Mouse (Mus musculus) neural tube, embryonic 11.5 days (tissue): ENCODE results near the gene Sdsl. TPM values are rescaled to one million over a fixed set of nuclear protein-coding genes. Genes with fewer than 3 reads are reported as not detected.

ENCODE experiments used
- ATAC-seq: fragments of 200-750 bp; cut with Nextera tagmentation; 2 replicates; pipeline ENCODE4 v1.8.0; 2017; ENCODE audit warnings: moderate number of reproducible peaks, mild to moderate bottlenecking, moderate TSS enrichment, moderate library complexity; ENCODE audit not compliant: insufficient read depth, low FRiP score, low TSS enrichment
- DNase-seq: peaks from one replicate; pipeline ENCODE4 v3.0.0-alpha.2; 2015; ENCODE audit warnings: low spot score
- H3K27ac ChIP-seq: fragments of 300-500 bp; sonication (generic); 2 replicates; pipeline ENCODE4 v1.5.1; 2014; ENCODE audit warnings: low read depth, mild to moderate bottlenecking, low read length
- H3K27me3 ChIP-seq: fragments of 300-500 bp; sonication (generic); 2 replicates; pipeline ENCODE4 v1.6.1; 2014; ENCODE audit warnings: mild to moderate bottlenecking, low read length, mixed read lengths; ENCODE audit not compliant: control insufficient read depth, insufficient read depth
- H3K36me3 ChIP-seq: fragments of 300-500 bp; sonication (generic); 2 replicates; pipeline ENCODE4 v1.6.1; 2014; ENCODE audit warnings: mild to moderate bottlenecking, low read length, moderate library complexity, mixed read lengths; ENCODE audit not compliant: control insufficient read depth, insufficient read depth
- H3K4me1 ChIP-seq: fragments of 300-500 bp; sonication (generic); 2 replicates; pipeline ENCODE4 v1.6.1; 2014; ENCODE audit warnings: low read length, mixed read lengths; ENCODE audit not compliant: control insufficient read depth, insufficient read depth
- H3K4me2 ChIP-seq: fragments of 300-500 bp; sonication (generic); 2 replicates; pipeline ENCODE4 v1.6.1; 2014; ENCODE audit warnings: low read depth, mild to moderate bottlenecking, moderate library complexity
- H3K4me3 ChIP-seq: fragments of 300-500 bp; sonication (generic); 2 replicates; pipeline ENCODE4 v1.5.1; 2014; ENCODE audit warnings: low read depth, low read length
- H3K9ac ChIP-seq: fragments of 300-500 bp; sonication (generic); 2 replicates; pipeline ENCODE4 v1.6.1; 2014; ENCODE audit warnings: mild to moderate bottlenecking, low read length
- H3K9me3 ChIP-seq: fragments of 300-500 bp; sonication (generic); 2 replicates; pipeline ENCODE4 v1.6.1; 2016; ENCODE audit warnings: low read length; ENCODE audit not compliant: control insufficient read depth
- WGBS: fragments of 180-500 bp; shearing (Covaris S2); extraction: QIAGEN DNeasy Blood & Tissue Kit; methylation state at CpG from one replicate; pipeline ENCODE4 v1.1.7; 2014; 5-methylcytosine and 5-hydroxymethylcytosine counted together
- polyA plus RNA-seq: library from polyadenylated mRNA; unstranded; fragments of >200 nt; fragmentation: Nextera tagmentation; extraction: Ambion mirVana; gene quantifications from 2 replicates; pipeline ENCODE4 v1.2.1, GENCODE M21; 2014

Gene Sdsl
- polyA plus RNA-seq, 1 experiment from 2014 or later, result 5.3 TPM

GRCm38 (mm10) chr5:120431649-120432485 lies 40.7 kb downstream of the Sdsl start, which contains the start of gene Lhx5:
TSS of gene Lhx5 (plus strand) at chr5:120431699.
- peaks cover 13% of the 10 kb centered on the region for H3K4me1 ChIP-seq
- peak; percentile 62; the same call in 1 of the 2 replicates for ATAC-seq

GRCm38 (mm10) chr5:120431001-120431583 lies 41.5 kb downstream of the Sdsl start:
- under 1% methylated on average over 30 of the region's 30 CpGs for WGBS
- peak overlapping the region; percentile 62 for H3K27ac ChIP-seq
- peaks cover 13% of the 10 kb centered on the region for H3K4me1 ChIP-seq
- H3K36me3 ChIP-seq, result no peaks in the 10 kb centered on the region
- ATAC-seq (no peak), DNase-seq (peak; percentile 50)
- no peak overlapping the region; the same call in 1 of the 2 replicates for H3K4me2 ChIP-seq
- peak overlapping the region; percentile 49 for H3K9ac ChIP-seq
- no peaks in the 10 kb centered on the region for H3K9me3 ChIP-seq
- peak overlapping the region; percentile 40 for H3K4me3 ChIP-seq
- peaks cover 96% of the 10 kb centered on the region for H3K27me3 ChIP-seq

More at GRCm38 (mm10) chr5:120431649-120432485, 40.7 kb downstream of the Sdsl start, which contains the start of gene Lhx5:
- DNase-seq, result peak; percentile 75
- peak within 1 kb of the TSS; percentile 18 for H3K4me2 ChIP-seq
- H3K9me3 ChIP-seq, result no peaks in the 10 kb centered on the region
- H3K36me3 ChIP-seq, result no peaks in the 10 kb centered on the region
- H3K9ac ChIP-seq, result peak within 1 kb of the TSS; percentile 67
- H3K27me3 ChIP-seq, result peaks cover 96% of the 10 kb centered on the region
- under 1% methylated on average over 69 of the region's 69 CpGs for WGBS
- peak within 1 kb of the TSS; percentile 40 for H3K4me3 ChIP-seq
- H3K27ac ChIP-seq, result peak within 1 kb of the TSS; percentile 83

GRCm38 (mm10) chr5:120429692-120430091 lies 42.9 kb downstream of the Sdsl start:
- H3K27ac ChIP-seq, result peak overlapping the region; percentile 42; the same call in 1 of the 2 replicates
- H3K4me2 ChIP-seq, result peak overlapping the region; percentile 27
- DNase-seq, result peak; percentile 36
- ATAC-seq, result no peak
- peaks cover 11% of the 10 kb centered on the region for H3K4me1 ChIP-seq
- no peaks in the 10 kb centered on the region for H3K9me3 ChIP-seq
- H3K4me3 ChIP-seq, result peak overlapping the region; percentile 27
- WGBS, result 3% methylated on average over 6 of the region's 6 CpGs
- H3K9ac ChIP-seq, result peak overlapping the region; percentile 35
- H3K27me3 ChIP-seq, result peaks cover 93% of the 10 kb centered on the region
- no peaks in the 10 kb centered on the region for H3K36me3 ChIP-seq

DNA sequence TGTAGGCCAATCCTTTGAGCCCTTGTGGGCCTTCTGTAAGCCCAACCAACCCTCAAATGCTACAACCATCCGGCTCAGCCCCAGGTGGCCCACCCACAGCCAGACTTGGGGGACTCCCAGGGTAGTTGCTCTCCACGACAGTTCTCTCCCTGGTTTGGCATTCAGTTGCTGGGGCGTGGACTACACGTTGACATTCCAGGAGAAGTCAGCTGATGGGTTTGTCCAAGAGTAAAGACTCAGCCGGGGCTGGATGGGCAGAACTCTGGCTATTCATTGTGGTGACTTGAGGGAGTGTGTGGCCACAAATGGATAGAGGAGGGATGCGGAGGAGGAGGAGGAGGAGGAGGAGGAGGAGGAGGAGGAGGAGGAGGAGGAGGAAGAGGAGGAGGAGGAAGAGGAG lies 43.6 kb downstream of the Sdsl start:
- WGBS, result 0% methylated on average over 5 of the region's 6 CpGs
- H3K27ac ChIP-seq, result peak overlapping the region; percentile 81
- H3K4me1 ChIP-seq, result peaks cover 11% of the 10 kb centered on the region
- no peaks in the 10 kb centered on the region for H3K9me3 ChIP-seq
- H3K9ac ChIP-seq, result peak overlapping the region; percentile 41; the same call in 1 of the 2 replicates
- H3K27me3 ChIP-seq, result peaks cover 93% of the 10 kb centered on the region
- H3K4me2 ChIP-seq, result peak overlapping the region; percentile 49
- ATAC-seq (no peak), DNase-seq (no peak)
- H3K36me3 ChIP-seq, result no peaks in the 10 kb centered on the region
- peak overlapping the region; percentile 15; the same call in 1 of the 2 replicates for H3K4me3 ChIP-seq

- H3K9ac ChIP-seq, result peak overlapping the region; percentile 54; the same call in 1 of the 2 replicates
- H3K27me3 ChIP-seq, result peaks cover 93% of the 10 kb centered on the region
- peaks cover 11% of the 10 kb centered on the region for H3K4me1 ChIP-seq
- ATAC-seq, result no peak
- peak overlapping the region; percentile 81 for H3K27ac ChIP-seq
- DNase-seq, result no peak
- no peaks in the 10 kb centered on the region for H3K36me3 ChIP-seq
- peak overlapping the region; percentile 23 for H3K4me3 ChIP-seq
- no peaks in the 10 kb centered on the region for H3K9me3 ChIP-seq
- WGBS, result 1% methylated on average over 21 of the region's 21 CpGs
- peak overlapping the region; percentile 49 for H3K4me2 ChIP-seq
Observed at GRCm38 (mm10) chr5:120428189-120428838, 44.3 kb downstream of the Sdsl start.

- Histone ChIP-seq H3K4me3 (peak overlapping the region; percentile 23), H3K4me2 (peak overlapping the region; percentile 49), H3K9ac (peak overlapping the region; percentile 54), H3K36me3 (no peaks in the 10 kb centered on the region), H3K9me3 (no peaks in the 10 kb centered on the region), H3K4me1 (peaks cover 11% of the 10 kb centered on the region), H3K27me3 (peaks cover 93% of the 10 kb centered on the region), H3K27ac (peak overlapping the region; percentile 81)
- ATAC-seq (0 out of 2 replicates have a peak, but pooled peaks have one; percentile 21), DNase-seq (peak; percentile 52)
- WGBS, result under 1% methylated on average over 33 of the region's 33 CpGs
Observed at GRCm38 (mm10) chr5:120427451-120427938, 45.1 kb downstream of the Sdsl start.

DNA sequence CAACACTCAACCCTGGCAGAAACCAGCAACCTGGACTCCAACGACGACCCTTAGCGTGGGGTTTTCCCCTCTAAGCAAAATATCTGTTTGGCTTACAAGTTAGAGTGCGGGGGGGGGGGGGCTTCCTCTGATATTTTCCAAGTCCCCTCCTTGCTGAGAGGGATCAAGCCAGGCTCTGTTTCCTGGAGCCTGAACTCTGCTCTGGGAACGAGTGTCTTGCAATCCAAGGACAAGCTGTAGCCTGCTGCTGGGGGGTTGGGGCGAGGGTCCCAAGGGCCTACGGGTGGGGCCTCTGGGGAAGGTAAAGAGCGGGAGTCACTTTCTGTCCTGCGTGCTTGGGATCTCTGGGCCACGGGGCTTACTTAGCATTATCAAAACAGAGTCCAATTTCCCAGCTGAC lies 46.0 kb downstream of the Sdsl start:
- H3K9ac ChIP-seq, result peak overlapping the region; percentile 54
- peaks cover 91% of the 10 kb centered on the region for H3K27me3 ChIP-seq
- no peaks in the 10 kb centered on the region for H3K9me3 ChIP-seq
- DNase-seq, result no peak
- peak overlapping the region; percentile 81 for H3K27ac ChIP-seq
- no peaks in the 10 kb centered on the region for H3K36me3 ChIP-seq
- H3K4me3 ChIP-seq, result peak overlapping the region; percentile 23
- H3K4me2 ChIP-seq, result peak overlapping the region; percentile 49
- WGBS, result 0% methylated on average over 10 of the region's 10 CpGs
- H3K4me1 ChIP-seq, result peaks cover 8% of the 10 kb centered on the region; the same call in 1 of the 2 replicates
- no peak for ATAC-seq

GRCm38 (mm10) chr5:120425711-120426110 lies 46.9 kb downstream of the Sdsl start:
- DNase-seq, result peak; percentile 32
- Histone ChIP-seq H3K4me2 (peak overlapping the region; percentile 19; the same call in 1 of the 2 replicates), H3K4me3 (0 out of 2 replicates have a peak overlapping the region, but pooled peaks have one; percentile 13), H3K27me3 (peaks cover 83% of the 10 kb centered on the region), H3K27ac (peak overlapping the region; percentile 31; the same call in 1 of the 2 replicates), H3K9ac (peak overlapping the region; percentile 44), H3K9me3 (no peaks in the 10 kb centered on the region), H3K4me1 (peaks cover 8% of the 10 kb centered on the region; the same call in 1 of the 2 replicates), H3K36me3 (no peaks in the 10 kb centered on the region)
- WGBS, result 0% methylated on average over 9 of the region's 20 CpGs
- ATAC-seq, result no peak
